Mouse (Mus musculus): ENCODE data around the gene Esd. TPM values are rescaled to one million over a fixed set of nuclear protein-coding genes. Genes with fewer than 3 reads are reported as not detected.

Gene Esd
- 350 and 355 TPM in 2 replicates for polyA plus RNA-seq (2016; fragmentation: Nextera tagmentation; extraction: Ambion mirVana)

DNA sequence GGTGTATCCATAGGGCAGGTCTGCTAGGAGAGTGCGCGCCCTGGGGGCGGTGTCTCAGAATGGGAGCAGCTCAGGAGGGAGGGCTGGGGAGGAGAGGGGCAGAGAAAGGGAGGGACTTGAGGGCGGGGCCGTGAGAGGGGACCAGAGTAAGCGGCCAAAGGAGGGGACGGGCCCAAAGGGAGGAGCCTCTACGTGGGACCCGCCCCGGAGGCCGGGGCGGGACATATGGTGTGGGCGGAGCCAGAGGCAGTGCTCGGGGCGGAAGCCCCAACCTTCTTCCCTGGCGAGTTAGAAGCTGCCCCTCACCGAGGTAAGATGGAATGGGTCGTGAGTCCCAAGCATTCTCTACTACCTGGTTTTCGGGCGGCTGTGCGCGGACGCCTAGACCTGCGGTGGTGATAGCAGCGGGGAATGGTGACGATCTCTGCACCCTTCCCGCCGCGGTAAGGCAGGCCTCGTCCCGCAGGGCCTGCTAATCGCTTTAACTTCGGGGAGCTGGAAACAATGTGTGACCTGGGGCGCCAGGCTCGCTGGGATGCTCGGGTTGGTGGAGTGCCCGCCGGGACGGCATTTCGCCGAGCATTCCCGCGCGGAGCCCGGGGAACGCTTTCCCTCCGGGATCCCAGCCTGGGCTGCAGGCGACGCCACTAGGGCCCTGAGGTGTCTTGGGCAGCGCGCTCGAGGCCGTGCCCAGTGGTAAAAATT, at the start of gene Esd:
Esd (plus strand) TSS at position 219 of the 705 bp plus-strand sequence.
- under 1% methylated on average over 53 of the region's 53 CpGs for WGBS
- H3K4me3 ChIP-seq = peak within 1 kb of the TSS; percentile 81
- peak within 1 kb of the TSS; percentile 93 for H3K27ac ChIP-seq (replicated peaks)
- peak; percentile 93 for DNase-seq (ENCODE audit: low spot score)
- H3K9me3 ChIP-seq (replicated peaks) = no peaks in the 10 kb centered on the region
- peaks cover 18% of the 10 kb centered on the region for H3K4me1 ChIP-seq
- H3K27me3 ChIP-seq (ENCODE audit: low read depth, poor library complexity, severe bottlenecking) = no peaks in the 10 kb centered on the region
- peaks cover 20% of the 10 kb centered on the region for H3K36me3 ChIP-seq

DNA sequence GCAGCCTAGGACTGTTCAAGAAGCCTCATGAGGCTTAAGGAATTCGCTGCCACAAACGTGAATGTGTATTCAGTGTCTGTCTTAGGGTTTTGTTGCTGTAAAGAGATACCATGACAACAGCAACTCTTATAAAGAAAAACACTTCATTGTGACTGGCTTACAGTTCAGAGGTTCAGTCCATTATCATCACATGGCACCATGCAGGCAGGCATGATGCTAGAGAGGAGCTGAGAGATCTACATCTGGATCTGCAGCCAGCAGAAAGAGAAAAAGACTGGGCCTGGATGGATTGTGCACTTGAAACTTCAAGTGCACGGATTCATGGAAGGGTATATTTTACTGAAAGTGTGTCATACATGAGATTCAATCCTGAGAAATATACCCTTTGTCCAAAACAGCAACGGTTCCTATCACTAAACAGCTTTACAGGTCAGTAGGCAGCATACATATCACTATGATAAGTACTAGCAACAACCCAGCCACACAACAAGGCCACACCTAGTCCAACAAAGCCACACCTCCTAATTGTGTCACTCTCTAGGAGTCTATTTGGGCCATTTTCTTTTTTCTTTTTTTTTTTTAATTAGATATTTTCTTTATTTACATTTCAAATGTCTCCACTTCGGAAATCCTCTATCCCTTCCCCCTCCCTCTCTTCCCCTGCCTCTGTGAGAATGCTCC, 47.7 kb upstream of the Esd start:
- Histone ChIP-seq H3K36me3 (no peaks in the 10 kb centered on the region), H3K27ac (replicated peaks) (no peak overlapping the region), H3K4me3 (no peak overlapping the region), H3K9me3 (replicated peaks) (no peaks in the 10 kb centered on the region), H3K27me3 (ENCODE audit: low read depth, poor library complexity, severe bottlenecking) (no peaks in the 10 kb centered on the region), H3K4me1 (no peaks in the 10 kb centered on the region)
- WGBS = 76% methylated on average over 5 of the region's 5 CpGs
- DNase-seq (ENCODE audit: low spot score) = no peak

DNA sequence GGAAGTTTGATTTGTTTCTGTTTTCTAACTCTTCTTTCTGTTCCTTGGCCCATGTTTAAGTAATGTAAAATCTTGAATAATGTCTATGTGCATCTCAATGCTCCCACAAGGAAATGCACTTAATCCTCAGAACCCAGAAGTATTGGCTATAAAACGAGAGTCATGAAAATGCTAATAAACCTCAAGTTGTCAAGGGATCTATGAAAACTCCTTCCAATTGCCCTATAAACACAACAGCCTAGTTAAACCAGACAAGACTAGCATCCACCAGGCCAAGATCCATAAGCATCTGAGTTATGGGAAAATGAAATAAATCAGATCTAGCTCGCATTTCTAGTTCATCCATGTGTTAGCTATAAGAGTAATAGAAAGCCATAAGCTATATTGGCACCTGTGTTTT, 40.1 kb upstream of the Esd start:
- no peak for DNase-seq (ENCODE audit: low spot score)
- no peaks in the 10 kb centered on the region for H3K27me3 ChIP-seq (ENCODE audit: low read depth, poor library complexity, severe bottlenecking)
- WGBS = 86% methylated on average over 2 of the region's 2 CpGs
- H3K36me3 ChIP-seq = no peaks in the 10 kb centered on the region
- H3K4me1 ChIP-seq = no peaks in the 10 kb centered on the region
- H3K4me3 ChIP-seq = no peak overlapping the region
- H3K9me3 ChIP-seq (replicated peaks) = no peaks in the 10 kb centered on the region
- H3K27ac ChIP-seq (replicated peaks) = no peak overlapping the region

DNA sequence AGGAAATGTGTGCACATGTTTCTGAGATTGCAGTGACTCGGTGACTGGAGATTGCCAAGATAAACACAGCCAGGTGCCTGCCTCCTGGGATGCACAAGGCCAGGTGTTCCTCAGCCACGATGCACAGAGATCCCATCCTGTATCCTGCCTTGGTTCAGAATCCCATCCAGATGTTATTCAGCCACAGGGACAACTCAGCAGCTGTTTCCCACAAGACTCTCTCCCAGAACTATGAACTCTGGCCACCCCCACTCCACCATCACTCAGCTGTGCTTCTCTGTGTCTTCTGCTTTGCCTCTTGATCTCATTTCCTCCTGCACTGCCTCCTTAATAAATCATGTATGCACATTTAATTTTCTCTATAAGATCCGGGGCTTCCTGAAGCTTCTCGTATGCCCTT, 35.3 kb upstream of the Esd start:
- DNase-seq (ENCODE audit: low spot score) = no peak
- Histone ChIP-seq H3K9me3 (replicated peaks) (no peaks in the 10 kb centered on the region), H3K27me3 (ENCODE audit: low read depth, poor library complexity, severe bottlenecking) (no peaks in the 10 kb centered on the region), H3K4me1 (no peaks in the 10 kb centered on the region), H3K36me3 (no peaks in the 10 kb centered on the region), H3K4me3 (no peak overlapping the region), H3K27ac (replicated peaks) (no peak overlapping the region)
- 86% methylated on average over 4 of the region's 4 CpGs for WGBS

DNA sequence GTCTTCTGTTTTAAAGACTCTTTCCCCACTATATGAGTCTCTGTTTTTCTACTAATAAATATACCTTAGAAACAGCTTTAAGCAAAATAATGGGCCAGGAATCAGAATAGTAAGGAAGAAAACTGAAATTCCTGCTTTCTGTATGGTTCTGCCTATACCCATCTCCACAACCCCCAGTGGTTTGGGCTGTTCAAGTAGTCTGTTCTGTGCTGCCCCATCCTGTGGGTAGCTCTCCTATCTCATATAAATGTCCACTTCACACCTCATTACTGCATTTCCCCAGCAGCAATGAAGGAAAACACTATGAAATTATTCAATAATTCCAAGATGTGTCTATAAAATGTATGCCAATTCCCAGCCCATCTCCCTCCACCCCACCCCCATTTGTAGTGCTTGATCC, 34.7 kb upstream of the Esd start:
- Histone ChIP-seq H3K27ac (replicated peaks) (no peak overlapping the region), H3K4me3 (no peak overlapping the region), H3K27me3 (ENCODE audit: low read depth, poor library complexity, severe bottlenecking) (no peaks in the 10 kb centered on the region), H3K36me3 (no peaks in the 10 kb centered on the region), H3K4me1 (no peaks in the 10 kb centered on the region), H3K9me3 (replicated peaks) (no peaks in the 10 kb centered on the region)
- DNase-seq (ENCODE audit: low spot score) = no peak

DNA sequence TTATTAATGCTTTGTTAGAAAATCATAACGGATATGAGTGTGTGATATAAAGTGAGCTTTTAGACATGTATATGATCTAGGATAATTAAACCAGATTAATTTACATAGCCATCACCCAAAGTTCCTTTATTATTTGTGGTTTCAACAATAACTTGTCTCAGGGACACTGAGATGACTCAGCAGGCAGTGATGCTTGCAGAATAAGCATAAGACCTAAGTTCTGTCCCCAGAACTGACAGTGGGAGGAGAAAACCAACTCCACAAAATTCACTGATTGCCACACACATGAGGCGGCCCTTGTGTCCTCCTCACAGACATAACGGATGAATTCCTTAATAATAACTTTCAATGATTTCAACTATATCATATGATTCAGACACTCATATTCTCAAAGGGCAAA, 32.9 kb upstream of the Esd start:
- H3K9me3 ChIP-seq (replicated peaks) = no peaks in the 10 kb centered on the region
- no peak overlapping the region for H3K27ac ChIP-seq (replicated peaks)
- WGBS = 92% methylated on average over 3 of the region's 3 CpGs
- DNase-seq (ENCODE audit: low spot score) = no peak
- no peak overlapping the region for H3K4me3 ChIP-seq
- H3K36me3 ChIP-seq = no peaks in the 10 kb centered on the region
- no peaks in the 10 kb centered on the region for H3K27me3 ChIP-seq (ENCODE audit: low read depth, poor library complexity, severe bottlenecking)
- 0 out of 2 replicates have a peak, but pooled peaks cover 4% of the 10 kb centered on the region for H3K4me1 ChIP-seq

DNA sequence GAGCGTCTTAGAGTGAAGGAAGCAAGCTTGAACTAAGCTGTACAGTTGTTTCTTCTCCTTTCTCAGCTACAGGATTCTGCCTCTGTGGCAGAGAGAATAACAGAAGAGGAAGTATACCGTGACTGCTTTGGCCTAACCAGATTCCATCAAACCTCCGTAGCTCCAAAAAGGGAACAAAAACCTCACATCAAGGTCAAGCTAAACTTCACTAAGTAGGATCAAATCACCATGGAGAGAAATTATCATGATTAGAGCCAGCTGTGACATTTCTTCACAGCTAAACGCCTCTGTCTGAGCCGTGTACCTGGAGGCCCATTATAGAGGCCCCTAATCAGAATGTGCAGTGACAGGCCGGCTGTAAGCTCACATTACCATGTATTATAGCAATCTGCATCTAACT, 28.2 kb upstream of the Esd start:
- 68% methylated on average over 6 of the region's 6 CpGs for WGBS

DNA sequence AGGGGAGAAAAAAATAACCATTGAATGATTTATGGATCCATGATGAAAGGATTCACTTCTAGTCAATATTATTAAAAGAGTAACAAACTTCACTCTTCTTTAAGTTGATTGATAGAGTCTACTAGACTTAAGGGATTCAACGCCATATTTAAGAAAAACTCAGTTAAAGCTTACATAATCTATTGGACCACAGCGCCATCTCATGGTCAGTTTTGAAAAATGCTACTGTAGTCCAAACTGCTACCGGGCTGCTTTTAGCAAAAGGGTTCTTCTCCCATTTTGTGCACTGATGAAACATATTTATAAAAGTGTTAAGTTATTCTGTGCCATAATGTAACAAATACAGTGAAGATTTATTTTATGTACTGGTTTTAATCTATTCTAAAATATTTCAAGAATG, 23.0 kb upstream of the Esd start:
- no peaks in the 10 kb centered on the region for H3K36me3 ChIP-seq
- no peak overlapping the region for H3K4me3 ChIP-seq
- no peak for DNase-seq (ENCODE audit: low spot score)
- H3K27ac ChIP-seq (replicated peaks) = no peak overlapping the region
- WGBS = 32% methylated on average over 3 of the region's 3 CpGs
- H3K4me1 ChIP-seq = no peaks in the 10 kb centered on the region
- H3K27me3 ChIP-seq (ENCODE audit: low read depth, poor library complexity, severe bottlenecking) = no peaks in the 10 kb centered on the region
- H3K9me3 ChIP-seq (replicated peaks) = no peaks in the 10 kb centered on the region

More for the DNA sequence above, 28.2 kb upstream of the Esd start:
- Histone ChIP-seq H3K9me3 (replicated peaks) (no peaks in the 10 kb centered on the region), H3K36me3 (no peaks in the 10 kb centered on the region), H3K4me3 (no peak overlapping the region), H3K27me3 (ENCODE audit: low read depth, poor library complexity, severe bottlenecking) (no peaks in the 10 kb centered on the region), H3K4me1 (0 out of 2 replicates have a peak, but pooled peaks cover 4% of the 10 kb centered on the region), H3K27ac (replicated peaks) (no peak overlapping the region)
- no peak for DNase-seq (ENCODE audit: low spot score)

DNA sequence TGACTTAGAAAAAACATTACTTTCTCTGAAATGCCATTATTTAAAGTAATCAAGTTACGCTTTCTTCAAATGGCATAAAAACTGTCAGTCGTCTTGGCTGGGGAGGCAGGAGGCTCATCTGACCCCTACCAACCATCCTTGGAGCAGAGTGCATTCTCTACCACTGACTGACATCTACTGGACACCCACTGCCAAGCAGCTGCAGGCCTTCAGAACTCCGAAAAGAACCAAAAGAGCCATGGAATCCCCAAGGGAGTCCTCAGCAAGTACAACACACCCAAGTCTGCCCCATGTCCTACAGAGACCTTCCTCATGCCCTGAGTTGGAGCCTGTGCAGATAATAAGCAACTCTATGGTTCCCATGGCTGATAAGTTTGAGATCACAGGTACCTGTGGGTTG, 8.6 kb upstream of the Esd start:
- H3K27ac ChIP-seq (replicated peaks) = no peak overlapping the region
- H3K4me3 ChIP-seq = no peak overlapping the region
- H3K27me3 ChIP-seq (ENCODE audit: low read depth, poor library complexity, severe bottlenecking) = no peaks in the 10 kb centered on the region
- no peaks in the 10 kb centered on the region for H3K36me3 ChIP-seq
- H3K4me1 ChIP-seq = no peaks in the 10 kb centered on the region
- 78% methylated on average over 3 of the region's 3 CpGs for WGBS
- DNase-seq (ENCODE audit: low spot score) = no peak
- H3K9me3 ChIP-seq (replicated peaks) = no peaks in the 10 kb centered on the region

DNA sequence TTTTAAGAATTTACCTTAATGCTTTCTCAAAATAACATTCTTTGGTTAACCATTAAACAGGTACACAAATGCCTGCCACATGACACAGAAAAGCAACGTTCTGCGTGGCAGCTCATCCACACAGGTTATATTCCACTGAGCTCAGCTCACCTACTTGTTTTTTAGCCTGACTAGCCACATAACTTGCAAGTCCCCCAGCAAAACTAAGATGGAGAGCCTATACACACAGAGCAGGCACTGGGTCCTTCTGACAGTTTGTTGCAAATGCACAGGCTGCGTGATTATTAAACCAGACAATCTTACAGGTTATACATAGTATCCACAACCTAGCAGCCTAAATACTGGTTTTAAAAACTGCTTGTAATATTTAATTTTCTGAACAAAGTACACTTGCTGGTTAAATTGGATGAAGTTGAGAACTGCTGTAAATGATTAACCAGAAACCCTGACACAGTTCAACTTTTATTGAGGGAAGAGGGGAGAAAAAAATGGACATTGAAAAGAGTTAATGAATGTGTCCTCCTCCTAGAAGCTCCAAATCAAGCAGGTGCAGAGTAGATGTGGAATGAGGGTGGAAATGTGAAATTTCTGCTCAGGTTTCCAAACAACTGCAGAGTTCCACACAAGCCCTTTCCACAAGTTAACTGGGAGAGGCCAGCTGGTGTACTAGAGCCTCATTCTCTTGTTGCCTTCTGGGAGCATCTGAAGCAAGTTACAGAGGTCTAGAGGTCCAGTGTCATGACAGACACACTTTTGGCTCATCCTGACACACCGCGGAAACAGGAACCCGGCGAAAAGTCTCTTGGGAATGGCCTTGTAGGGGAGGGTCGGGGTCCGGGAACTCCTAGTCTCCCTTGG, 647 bp upstream of the Esd start:
- H3K27me3 ChIP-seq (ENCODE audit: low read depth, poor library complexity, severe bottlenecking) = no peaks in the 10 kb centered on the region
- no peaks in the 10 kb centered on the region for H3K9me3 ChIP-seq (replicated peaks)
- peak overlapping the region; percentile 81 for H3K4me3 ChIP-seq
- peaks cover 12% of the 10 kb centered on the region for H3K36me3 ChIP-seq
- no peak for DNase-seq (ENCODE audit: low spot score)
- peaks cover 18% of the 10 kb centered on the region for H3K4me1 ChIP-seq
- 33% methylated on average over 9 of the region's 9 CpGs for WGBS
- peak overlapping the region; percentile 93 for H3K27ac ChIP-seq (replicated peaks)

DNA sequence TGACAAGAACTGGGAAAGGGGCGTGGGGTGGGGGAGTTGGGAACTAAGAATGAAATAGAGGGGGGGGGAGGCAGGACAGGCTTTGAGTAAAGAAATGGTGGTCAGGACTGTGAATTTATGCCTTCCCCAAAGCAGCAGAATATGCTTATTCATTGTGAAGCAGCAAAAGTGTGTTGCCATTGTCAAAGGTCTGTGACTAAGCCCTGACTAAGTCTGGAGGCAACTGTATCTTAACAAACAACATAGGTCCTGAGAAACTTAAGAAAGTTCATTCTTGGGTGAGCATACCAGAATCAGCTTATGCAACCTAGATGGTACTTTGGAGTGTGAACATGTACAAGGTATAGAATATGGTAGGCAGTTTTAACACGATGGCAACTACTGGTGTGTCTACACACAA, 1.3 kb downstream of the Esd start:
- Histone ChIP-seq H3K4me3 (peak overlapping the region; percentile 81), H3K4me1 (peaks cover 18% of the 10 kb centered on the region), H3K27ac (replicated peaks) (no peak overlapping the region), H3K36me3 (peaks cover 32% of the 10 kb centered on the region), H3K9me3 (replicated peaks) (no peaks in the 10 kb centered on the region), H3K27me3 (ENCODE audit: low read depth, poor library complexity, severe bottlenecking) (no peaks in the 10 kb centered on the region)
- DNase-seq (ENCODE audit: low spot score) = no peak
- 71% methylated on average over 2 of the region's 2 CpGs for WGBS

DNA sequence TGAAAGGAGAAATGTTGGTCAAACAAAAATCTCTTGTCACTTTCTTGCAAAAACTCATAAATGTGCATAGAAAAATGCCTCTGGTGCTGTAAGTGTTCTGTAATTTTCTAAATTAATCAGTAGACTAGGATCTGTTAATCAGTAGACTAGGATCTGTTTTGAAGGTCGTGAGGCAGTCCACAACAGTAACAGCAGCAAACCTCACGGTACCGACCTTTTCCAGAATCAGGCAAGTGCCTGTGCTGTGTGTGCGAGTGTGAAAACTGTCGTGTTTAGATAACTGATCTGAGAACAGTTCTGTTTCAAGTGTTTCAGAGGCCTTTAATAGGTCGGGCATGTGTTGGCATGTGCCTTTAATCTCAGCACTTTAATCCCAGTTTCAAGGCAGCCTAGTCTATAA, 3.4 kb downstream of the Esd start:
- H3K4me1 ChIP-seq = peaks cover 18% of the 10 kb centered on the region
- H3K36me3 ChIP-seq = peaks cover 53% of the 10 kb centered on the region
- no peaks in the 10 kb centered on the region for H3K27me3 ChIP-seq (ENCODE audit: low read depth, poor library complexity, severe bottlenecking)
- no peaks in the 10 kb centered on the region for H3K9me3 ChIP-seq (replicated peaks)
- H3K4me3 ChIP-seq = no peak overlapping the region
- H3K27ac ChIP-seq (replicated peaks) = no peak overlapping the region
- WGBS = 94% methylated on average over 6 of the region's 6 CpGs
- DNase-seq (ENCODE audit: low spot score) = no peak

DNA sequence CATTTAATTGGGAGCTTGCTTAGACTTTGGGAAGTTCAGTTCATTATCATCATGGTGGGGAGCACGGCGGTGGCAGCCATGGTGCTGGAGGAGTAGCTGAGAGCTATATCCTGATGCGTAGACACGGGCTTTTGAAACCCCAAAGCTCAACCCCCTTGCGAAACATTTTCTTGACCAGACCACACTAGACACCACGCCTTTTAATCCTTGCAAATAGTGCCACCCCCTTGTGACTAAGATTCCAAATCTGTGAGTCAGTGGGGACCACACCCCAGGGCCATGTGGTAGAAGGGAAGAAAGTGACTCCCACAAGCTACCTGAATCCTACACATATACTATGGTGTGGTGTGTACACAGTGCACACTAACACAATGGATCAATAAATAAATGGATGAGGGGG, 4.8 kb downstream of the Esd start:
- Histone ChIP-seq H3K9me3 (replicated peaks) (no peaks in the 10 kb centered on the region), H3K4me1 (peaks cover 14% of the 10 kb centered on the region), H3K27ac (replicated peaks) (no peak overlapping the region), H3K27me3 (ENCODE audit: low read depth, poor library complexity, severe bottlenecking) (no peaks in the 10 kb centered on the region), H3K4me3 (no peak overlapping the region), H3K36me3 (peaks cover 66% of the 10 kb centered on the region)
- WGBS = 96% methylated on average over 6 of the region's 6 CpGs
- no peak for DNase-seq (ENCODE audit: low spot score)

Measured in midbrain, embryonic 10.5 days (tissue).